Mouse (Mus musculus) neural tube, embryonic 11.5 days (tissue): Measurements from ENCODE around the gene Homez. TPM values are rescaled to one million over a fixed set of nuclear protein-coding genes. Genes with fewer than 3 reads are reported as not detected.

Source experiments
- ATAC-seq: fragments of 200-750 bp; cut with Nextera tagmentation; 2 replicates; pipeline ENCODE4 v1.8.0; 2017; ENCODE audit warnings: moderate number of reproducible peaks, mild to moderate bottlenecking, moderate TSS enrichment, moderate library complexity; ENCODE audit not compliant: insufficient read depth, low FRiP score, low TSS enrichment
- DNase-seq: peaks from one replicate; pipeline ENCODE4 v3.0.0-alpha.2; 2015; ENCODE audit warnings: low spot score
- H3K27ac ChIP-seq: fragments of 300-500 bp; sonication (generic); 2 replicates; pipeline ENCODE4 v1.5.1; 2014; ENCODE audit warnings: low read depth, mild to moderate bottlenecking, low read length
- H3K27me3 ChIP-seq: fragments of 300-500 bp; sonication (generic); 2 replicates; pipeline ENCODE4 v1.6.1; 2014; ENCODE audit warnings: mild to moderate bottlenecking, low read length, mixed read lengths; ENCODE audit not compliant: control insufficient read depth, insufficient read depth
- H3K36me3 ChIP-seq: fragments of 300-500 bp; sonication (generic); 2 replicates; pipeline ENCODE4 v1.6.1; 2014; ENCODE audit warnings: mild to moderate bottlenecking, low read length, moderate library complexity, mixed read lengths; ENCODE audit not compliant: control insufficient read depth, insufficient read depth
- H3K4me1 ChIP-seq: fragments of 300-500 bp; sonication (generic); 2 replicates; pipeline ENCODE4 v1.6.1; 2014; ENCODE audit warnings: low read length, mixed read lengths; ENCODE audit not compliant: control insufficient read depth, insufficient read depth
- H3K4me2 ChIP-seq: fragments of 300-500 bp; sonication (generic); 2 replicates; pipeline ENCODE4 v1.6.1; 2014; ENCODE audit warnings: low read depth, mild to moderate bottlenecking, moderate library complexity
- H3K4me3 ChIP-seq: fragments of 300-500 bp; sonication (generic); 2 replicates; pipeline ENCODE4 v1.5.1; 2014; ENCODE audit warnings: low read depth, low read length
- H3K9ac ChIP-seq: fragments of 300-500 bp; sonication (generic); 2 replicates; pipeline ENCODE4 v1.6.1; 2014; ENCODE audit warnings: mild to moderate bottlenecking, low read length
- H3K9me3 ChIP-seq: fragments of 300-500 bp; sonication (generic); 2 replicates; pipeline ENCODE4 v1.6.1; 2016; ENCODE audit warnings: low read length; ENCODE audit not compliant: control insufficient read depth
- WGBS: fragments of 180-500 bp; shearing (Covaris S2); extraction: QIAGEN DNeasy Blood & Tissue Kit; methylation state at CpG from one replicate; pipeline ENCODE4 v1.1.7; 2014; 5-methylcytosine and 5-hydroxymethylcytosine counted together
- polyA plus RNA-seq: library from polyadenylated mRNA; unstranded; fragments of >200 nt; fragmentation: Nextera tagmentation; extraction: Ambion mirVana; gene quantifications from 2 replicates; pipeline ENCODE4 v1.2.1, GENCODE M21; 2014

The Homez gene
- polyA plus RNA-seq, 1 experiment from 2014 or later, result 21.9 TPM

DNA sequence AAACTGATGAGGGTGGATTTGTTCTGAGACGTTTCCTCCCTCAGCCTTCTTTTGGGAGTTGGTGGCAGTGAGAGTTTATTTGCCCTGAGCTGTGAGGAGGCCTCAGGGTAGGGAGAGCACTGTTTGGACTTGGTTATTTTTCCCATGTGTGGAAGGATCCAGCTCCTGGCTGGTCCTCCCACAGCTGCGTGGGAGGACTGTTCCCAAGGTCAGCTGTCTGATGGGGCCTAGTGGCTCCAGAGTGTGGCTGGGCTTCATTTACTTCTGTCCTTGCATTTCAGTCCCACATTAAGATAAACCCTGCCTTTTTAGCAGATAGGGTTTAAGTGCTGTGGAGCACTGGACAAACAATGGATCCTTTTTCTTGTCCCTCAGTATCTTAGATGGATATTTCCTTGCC lies 26.7 kb upstream of the Homez start:
- Histone ChIP-seq H3K27me3 (no peaks in the 10 kb centered on the region), H3K4me2 (no peak overlapping the region), H3K9ac (no peak overlapping the region), H3K9me3 (no peaks in the 10 kb centered on the region), H3K4me3 (no peak overlapping the region), H3K27ac (no peak overlapping the region), H3K36me3 (peaks cover 11% of the 10 kb centered on the region), H3K4me1 (peaks cover 8% of the 10 kb centered on the region; the same call in 1 of the 2 replicates)
- DNase-seq (no peak), ATAC-seq (no peak)
- WGBS, result 74% methylated on average over 2 of the region's 2 CpGs

DNA sequence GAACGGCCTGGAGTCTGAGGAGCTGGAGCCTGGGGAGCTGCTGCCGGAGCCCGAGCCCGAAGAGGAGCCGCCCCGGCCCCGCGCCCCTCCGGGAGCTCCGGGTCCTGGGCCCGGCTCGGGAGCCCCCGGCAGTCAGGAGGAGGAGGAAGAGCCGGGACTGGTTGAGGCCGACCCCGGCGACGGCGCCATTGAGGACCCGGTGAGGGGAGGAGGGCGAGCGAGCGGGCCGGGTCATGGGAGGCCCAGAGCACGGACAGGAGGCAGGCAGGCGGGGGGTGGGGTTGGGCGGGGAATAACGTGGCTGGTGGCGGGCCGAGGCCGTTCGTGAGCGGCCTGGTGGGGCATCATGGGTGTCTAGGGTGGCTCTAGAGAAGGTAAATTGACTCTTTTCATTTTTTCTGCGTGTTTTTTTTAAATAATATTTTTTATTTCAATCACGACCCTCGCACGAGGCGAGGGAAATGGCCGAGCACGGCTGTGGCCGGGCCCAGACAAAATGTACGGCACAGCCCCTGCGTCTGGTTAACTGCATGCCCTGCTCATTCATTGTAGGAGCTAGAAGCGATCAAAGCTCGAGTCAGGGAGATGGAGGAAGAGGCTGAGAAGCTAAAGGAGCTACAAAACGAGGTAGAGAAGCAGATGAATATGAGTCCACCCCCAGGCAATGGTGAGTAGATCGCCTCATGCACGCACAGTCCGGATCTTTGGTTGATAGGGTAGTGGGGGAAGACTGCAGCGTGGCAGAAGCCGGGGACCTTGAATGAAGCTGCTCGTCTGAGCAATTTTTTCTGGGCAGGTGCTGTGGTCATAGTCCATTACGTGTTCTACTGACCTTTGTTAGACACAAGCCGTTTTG lies 23.8 kb upstream of the Homez start:
- Histone ChIP-seq H3K27me3 (no peaks in the 10 kb centered on the region), H3K9ac (peak overlapping the region; percentile 98), H3K4me3 (peak overlapping the region; percentile 93), H3K27ac (peak overlapping the region; percentile 94), H3K4me2 (peak overlapping the region; percentile 64), H3K9me3 (no peaks in the 10 kb centered on the region), H3K4me1 (peaks cover 8% of the 10 kb centered on the region; the same call in 1 of the 2 replicates), H3K36me3 (peaks cover 11% of the 10 kb centered on the region)
- DNase-seq (peak; percentile 62), ATAC-seq (peak; percentile 55)
- WGBS, result under 1% methylated on average over 44 of the region's 54 CpGs

DNA sequence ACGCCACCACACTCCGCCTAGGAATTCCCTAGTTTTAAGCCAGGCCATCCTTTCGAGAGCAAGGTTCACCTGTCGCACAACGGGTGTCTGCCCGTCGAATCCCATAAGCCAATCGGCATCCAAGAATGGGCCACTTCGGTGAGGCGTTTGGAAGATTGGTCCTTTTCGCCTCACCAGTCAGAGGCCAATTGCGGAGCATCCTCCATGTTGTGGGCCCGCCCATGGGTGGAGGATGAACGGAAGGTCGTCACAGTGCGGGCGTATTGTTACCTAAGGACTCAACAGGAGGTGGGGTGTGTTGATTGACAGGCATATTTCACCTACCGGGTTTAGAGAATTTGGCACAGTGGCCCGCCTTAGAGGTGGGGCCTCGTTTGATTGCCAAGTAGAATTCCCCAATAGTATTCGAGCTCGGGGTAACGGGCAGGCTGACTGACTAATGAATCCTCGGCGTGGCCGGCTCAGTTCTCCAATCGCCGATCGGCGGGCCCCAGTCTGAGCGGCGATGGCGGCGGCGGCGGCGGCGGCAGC lies 23.0 kb upstream of the Homez start:
- H3K9me3 ChIP-seq, result no peaks in the 10 kb centered on the region
- DNase-seq (peak; percentile 96), ATAC-seq (peak; percentile 98)
- peak overlapping the region; percentile 98 for H3K9ac ChIP-seq
- peak overlapping the region; percentile 93 for H3K4me3 ChIP-seq
- H3K4me1 ChIP-seq, result peaks cover 8% of the 10 kb centered on the region; the same call in 1 of the 2 replicates
- peaks cover 11% of the 10 kb centered on the region for H3K36me3 ChIP-seq
- H3K27me3 ChIP-seq, result no peaks in the 10 kb centered on the region
- peak overlapping the region; percentile 45 for H3K4me2 ChIP-seq
- under 1% methylated on average over 38 of the region's 38 CpGs for WGBS
- H3K27ac ChIP-seq, result peak overlapping the region; percentile 94

DNA sequence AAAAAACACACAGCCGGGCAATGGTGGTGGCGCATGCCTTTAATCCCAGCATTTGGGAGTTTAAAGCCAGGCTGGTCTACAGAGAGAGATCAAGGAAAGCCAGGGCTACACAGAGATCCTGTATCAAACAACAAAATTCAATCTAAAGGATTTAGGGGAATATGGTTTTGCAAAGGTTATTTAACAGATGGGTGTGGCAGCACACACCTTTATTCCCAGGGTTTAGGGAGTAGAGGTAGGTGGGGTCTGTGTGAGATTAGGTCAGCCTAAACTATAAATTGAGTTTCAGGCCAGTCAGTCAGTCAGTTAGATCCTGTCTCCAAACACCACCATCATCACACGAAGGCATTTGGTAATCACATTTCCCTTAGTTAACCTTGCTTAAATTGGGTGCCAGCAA lies 21.4 kb upstream of the Homez start, which contains the start of gene Pabpn1:
Gene Pabpn1 (plus strand): TSS at position 301 of the 400 bp plus-strand sequence.
- Histone ChIP-seq H3K4me2 (peak within 1 kb of the TSS; percentile 45), H3K36me3 (peaks cover 8% of the 10 kb centered on the region), H3K9ac (peak within 1 kb of the TSS; percentile 28), H3K9me3 (no peaks in the 10 kb centered on the region), H3K4me3 (peak within 1 kb of the TSS; percentile 93), H3K27ac (no peak within 1 kb of the TSS), H3K4me1 (peaks cover 8% of the 10 kb centered on the region; the same call in 1 of the 2 replicates), H3K27me3 (no peaks in the 10 kb centered on the region)
- 95% methylated on average over 3 of the region's 3 CpGs for WGBS
- DNase-seq, result no peak
- ATAC-seq, result no peak

DNA sequence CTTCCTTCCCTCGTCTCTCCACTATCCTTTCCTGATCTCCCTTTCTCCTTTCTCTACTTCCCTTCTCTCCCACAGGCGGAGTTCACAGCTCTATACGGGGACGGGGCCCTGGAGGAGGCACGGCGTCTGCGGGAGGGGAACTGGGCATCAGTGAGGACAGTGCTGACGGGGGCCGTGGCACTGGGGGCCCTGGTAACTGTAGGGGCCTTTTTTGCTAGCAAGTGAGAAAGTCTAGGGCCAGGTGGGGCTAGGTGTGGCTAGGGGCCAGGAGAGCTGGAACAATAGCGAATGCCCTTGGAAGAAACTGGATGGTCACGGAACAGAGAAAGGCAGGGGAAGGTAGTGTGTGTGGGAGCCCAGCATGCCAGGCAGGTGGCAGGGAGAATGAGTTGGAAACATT lies 14.5 kb upstream of the Homez start:
- no peaks in the 10 kb centered on the region for H3K9me3 ChIP-seq
- WGBS, result 95% methylated on average over 11 of the region's 11 CpGs
- H3K27me3 ChIP-seq, result no peaks in the 10 kb centered on the region
- H3K27ac ChIP-seq, result no peak overlapping the region
- DNase-seq (no peak), ATAC-seq (no peak)
- no peak overlapping the region for H3K4me3 ChIP-seq
- no peak overlapping the region for H3K4me2 ChIP-seq
- no peak overlapping the region for H3K9ac ChIP-seq
- no peaks in the 10 kb centered on the region for H3K36me3 ChIP-seq
- H3K4me1 ChIP-seq, result peaks cover 7% of the 10 kb centered on the region

DNA sequence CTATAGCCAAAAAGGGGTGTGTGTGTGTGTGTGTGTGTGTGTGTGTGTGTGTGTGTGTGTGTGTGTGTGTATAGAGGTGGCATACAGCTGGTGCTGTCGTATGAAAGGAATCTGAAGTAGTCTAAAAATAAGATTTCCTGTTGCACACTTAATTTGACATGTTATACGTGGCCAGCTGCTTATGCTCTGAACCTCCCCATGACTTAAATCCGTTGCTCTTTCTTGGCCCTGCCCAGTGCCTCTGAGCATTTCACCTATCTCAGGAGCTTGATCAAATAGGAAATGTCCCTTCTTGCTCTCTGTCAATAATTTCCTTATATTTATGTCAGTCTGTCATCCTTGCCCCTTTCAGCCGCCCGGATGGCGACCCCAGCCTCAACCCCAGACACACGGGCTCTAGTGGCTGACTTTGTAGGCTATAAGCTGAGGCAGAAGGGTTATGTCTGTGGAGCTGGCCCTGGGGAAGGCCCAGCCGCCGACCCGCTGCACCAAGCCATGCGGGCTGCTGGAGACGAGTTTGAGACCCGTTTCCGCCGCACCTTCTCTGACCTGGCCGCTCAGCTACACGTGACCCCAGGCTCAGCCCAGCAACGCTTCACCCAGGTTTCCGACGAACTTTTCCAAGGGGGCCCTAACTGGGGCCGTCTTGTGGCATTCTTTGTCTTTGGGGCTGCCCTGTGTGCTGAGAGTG lies 13.4 kb upstream of the Homez start:
- Histone ChIP-seq H3K9me3 (no peaks in the 10 kb centered on the region), H3K36me3 (no peaks in the 10 kb centered on the region), H3K4me1 (peaks cover 7% of the 10 kb centered on the region), H3K27ac (peak overlapping the region; percentile 75), H3K27me3 (no peaks in the 10 kb centered on the region), H3K4me2 (peak overlapping the region; percentile 66), H3K4me3 (peak overlapping the region; percentile 54), H3K9ac (peak overlapping the region; percentile 53)
- DNase-seq (no peak), ATAC-seq (no peak)
- 34% methylated on average over 21 of the region's 21 CpGs for WGBS

DNA sequence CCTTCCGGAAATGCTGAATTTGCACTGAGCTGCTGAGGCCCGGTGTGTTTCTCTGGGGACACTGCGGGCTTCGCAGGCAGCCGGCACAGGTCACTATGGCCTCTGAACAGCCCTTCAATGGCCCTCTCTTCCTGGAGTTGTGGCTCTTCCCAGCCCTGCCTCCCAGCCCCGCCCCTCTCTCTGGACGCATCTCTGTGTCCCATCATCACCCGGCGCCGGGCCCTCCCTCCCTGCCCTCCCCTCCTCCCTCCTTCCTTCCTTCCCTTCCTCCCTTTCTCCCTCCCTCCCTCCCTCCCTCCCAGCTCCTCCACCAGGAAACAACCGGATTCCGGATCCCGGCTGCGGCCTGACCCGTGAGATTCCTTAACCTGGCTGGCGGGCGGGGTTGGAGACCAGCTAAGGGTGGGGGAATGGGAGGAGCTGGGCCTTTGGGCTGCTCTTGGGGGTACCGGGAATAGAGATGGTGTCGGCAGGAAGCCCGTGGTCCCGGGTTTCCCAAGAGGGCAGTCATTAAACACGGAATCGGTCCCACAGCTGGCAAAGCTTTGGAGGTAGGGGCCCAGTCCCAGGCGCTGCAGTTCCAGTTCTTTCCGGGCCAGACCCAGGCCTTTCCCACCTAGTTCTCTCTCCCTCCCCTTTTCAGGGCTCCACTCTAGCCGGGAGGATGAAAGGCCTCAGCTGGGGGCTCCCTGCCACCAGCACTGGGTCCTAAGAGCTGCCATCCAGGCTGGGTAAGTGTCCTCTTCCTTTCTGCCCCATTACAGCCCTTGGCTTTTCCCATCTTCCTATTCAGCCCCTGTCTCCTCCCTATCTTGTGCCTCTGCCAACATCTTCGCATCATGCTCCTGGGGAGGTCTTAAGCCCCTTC lies 12.6 kb upstream of the Homez start, which contains the start of the genes Bcl2l2 and Gm20521:
Gene Bcl2l2 (plus strand): TSS at position 224 of the 868 bp plus-strand sequence.
Gene Gm20521 (plus strand): TSS at position 288 of the 868 bp plus-strand sequence.
- peak within 1 kb of the TSS; percentile 53 for H3K9ac ChIP-seq
- H3K4me1 ChIP-seq, result peaks cover 7% of the 10 kb centered on the region
- DNase-seq (peak; percentile 89), ATAC-seq (peak; percentile 93)
- H3K4me2 ChIP-seq, result peak within 1 kb of the TSS; percentile 66
- WGBS, result under 1% methylated on average over 23 of the region's 27 CpGs
- no peaks in the 10 kb centered on the region for H3K27me3 ChIP-seq
- peak within 1 kb of the TSS; percentile 75 for H3K27ac ChIP-seq
- peak within 1 kb of the TSS; percentile 54 for H3K4me3 ChIP-seq
- no peaks in the 10 kb centered on the region for H3K36me3 ChIP-seq
- no peaks in the 10 kb centered on the region for H3K9me3 ChIP-seq
